Mouse (Mus musculus) left cerebral cortex, postnatal 14 days (tissue): ENCODE data around the gene Camkk2. TPM values are rescaled to one million over a fixed set of nuclear protein-coding genes. Genes with fewer than 3 reads are reported as not detected.

ENCODE experiments used
- DNase-seq, 2 experiments: peaks; one replicate each; pipeline ENCODE4 v3.0.0; 2021 to 2022; ENCODE audit warnings: low spot score in 2 of 2, mixed read lengths in 1 of 2
- intact Hi-C: fragments of 180-260 bp; cut with DNase I; formaldehyde crosslinking; loops from one replicate; pipeline ENCODE4 v1.15.1; 2025
- total RNA-seq, 2 experiments: library from RNA; stranded (reverse); gene quantifications; 2 replicates each; pipeline ENCODE4 v1.2.3; 2021

Camkk2 gene
- total RNA-seq, 2 experiments from 2014 or later = 214 to 248 TPM

GRCm38 (mm10) chr5:122707276-122708181, 71.7 kb downstream of the Camkk2 start, which contains the start of gene P2rx4:
Gene P2rx4, plus strand, starts transcription at chr5:122707544.
- intact Hi-C loops = no loop called here
- peak; percentile 86 to 94 for DNase-seq

GRCm38 (mm10) chr5:122706917-122707275, 72.3 kb downstream of the Camkk2 start:
- intact Hi-C loops = no loop called here
- no peak for DNase-seq

- intact Hi-C loops = no loop called here
Observed at GRCm38 (mm10) chr5:122705174-122705573, 74.0 kb downstream of the Camkk2 start.

GRCm38 (mm10) chr5:122704571-122704970, 74.6 kb downstream of the Camkk2 start:
- intact Hi-C loops = no loop called here
- DNase-seq = no peak

More at GRCm38 (mm10) chr5:122705174-122705573, 74.0 kb downstream of the Camkk2 start:
- no peak for DNase-seq

DNA sequence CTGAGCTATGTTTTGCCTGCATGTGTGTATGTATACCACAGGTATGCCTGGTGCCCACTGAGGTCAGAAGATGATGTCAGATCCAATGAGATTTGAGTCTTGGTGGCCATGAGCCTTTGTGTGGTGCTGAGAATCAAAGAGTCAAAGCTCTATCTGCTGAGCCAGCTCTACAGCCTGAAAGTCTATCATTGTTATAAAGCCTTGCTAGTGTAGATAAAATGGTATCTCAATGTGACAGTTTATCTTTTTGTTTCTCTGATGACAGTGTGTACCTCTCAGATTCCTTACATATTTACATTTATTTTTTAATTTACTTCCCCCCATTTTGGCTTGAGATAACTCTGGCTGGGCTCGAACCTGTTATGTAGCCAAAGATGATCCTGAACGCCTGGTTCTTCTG, 75.6 kb downstream of the Camkk2 start:
- intact Hi-C loops = no loop called here
- DNase-seq = no peak

DNA sequence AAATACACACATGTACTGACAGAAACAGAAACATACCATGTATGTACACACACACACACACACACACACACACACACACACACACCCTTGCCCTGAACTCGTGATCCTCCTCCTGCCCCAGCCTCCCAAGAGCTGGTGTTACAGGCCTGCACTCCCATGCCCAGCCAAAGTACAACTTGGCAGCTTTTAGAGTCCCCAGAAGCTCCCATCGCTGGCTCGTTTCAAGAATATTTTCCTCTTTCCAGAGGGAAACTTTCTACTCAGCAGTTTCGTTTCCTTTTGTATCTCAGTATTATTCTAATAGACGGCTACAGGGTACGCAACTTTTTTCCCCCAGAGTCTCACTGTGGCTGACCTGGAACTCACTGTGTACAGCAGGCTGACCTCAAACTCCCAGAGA, 77.1 kb downstream of the Camkk2 start:
- intact Hi-C loops = no loop called here

DNA sequence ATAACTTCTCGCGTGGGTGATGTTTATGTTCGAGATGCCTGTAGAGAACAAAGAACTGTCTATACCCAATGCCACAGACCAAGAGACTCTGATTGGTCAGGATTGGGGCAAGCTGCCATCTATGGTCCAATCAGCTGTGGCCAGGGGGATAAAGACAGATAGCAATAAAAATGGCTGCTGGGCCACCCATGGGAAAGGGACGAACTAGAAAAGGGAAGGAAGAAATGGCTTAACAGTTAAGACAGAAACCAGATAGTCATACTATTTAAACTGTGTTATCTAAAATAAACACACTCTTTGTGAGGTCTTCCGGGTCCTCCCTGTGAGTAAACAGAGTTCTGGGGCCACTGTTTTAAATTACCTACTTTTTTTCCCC, 78.4 kb downstream of the Camkk2 start:
- intact Hi-C loops = no loop called here
- DNase-seq = no peak

More for the DNA sequence above, 77.1 kb downstream of the Camkk2 start:
- DNase-seq = no peak

GRCm38 (mm10) chr5:122700109-122700836, 78.9 kb downstream of the Camkk2 start:
- no peak for DNase-seq
- intact Hi-C loops = no loop called here

DNA sequence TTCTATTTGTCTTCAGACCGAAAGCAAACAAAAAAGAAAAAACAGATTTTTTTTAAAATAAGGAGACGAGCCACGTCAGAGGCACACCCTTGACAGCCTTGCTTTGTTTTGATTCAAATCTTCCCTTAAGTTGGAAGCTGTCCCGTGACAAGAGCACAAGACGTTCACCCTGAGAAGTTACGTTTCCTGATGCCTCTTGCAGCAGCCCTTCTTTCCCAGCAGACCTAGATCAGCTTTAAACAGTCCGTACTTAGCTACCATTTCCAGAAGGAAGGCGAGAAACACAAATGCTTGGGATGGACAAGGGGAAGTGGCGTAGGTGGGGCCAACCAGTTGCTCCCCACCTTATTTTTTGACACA, 80.5 kb downstream of the Camkk2 start:
- intact Hi-C loops = no loop called here

DNA sequence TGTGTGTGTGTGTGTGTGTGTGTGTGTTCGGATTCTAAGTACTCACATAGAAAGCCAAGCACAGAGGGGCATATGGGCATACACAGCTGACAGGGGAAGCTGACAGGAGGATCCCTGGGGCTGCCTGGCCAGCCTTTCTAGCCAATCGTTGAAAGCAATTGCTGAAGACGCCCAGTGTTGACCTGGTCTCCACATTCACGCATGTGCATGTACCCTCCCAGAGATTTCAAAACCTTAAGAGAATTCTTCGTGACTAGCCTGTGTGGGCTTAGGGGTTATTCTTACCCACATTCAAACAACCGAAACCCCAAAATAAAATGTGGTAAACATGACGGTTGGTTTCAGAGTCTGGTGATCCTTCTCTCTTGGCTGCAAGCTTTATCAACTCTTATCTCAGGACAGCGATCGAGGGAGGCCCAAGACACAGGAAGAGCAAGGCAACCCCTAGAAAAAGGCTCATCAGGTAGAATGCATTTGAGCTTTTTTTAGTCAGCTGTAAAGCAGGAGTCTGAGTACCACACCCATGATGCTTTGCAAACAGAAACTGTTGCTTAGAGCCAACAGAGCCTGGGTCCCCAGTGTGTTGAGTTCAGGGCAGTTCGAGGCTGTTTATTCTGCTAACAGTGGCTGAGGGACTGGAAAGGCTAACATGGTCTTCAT, 81.0 kb downstream of the Camkk2 start:
- no peak for DNase-seq
- intact Hi-C loops = no loop called here

More for the DNA sequence above, 80.5 kb downstream of the Camkk2 start:
- DNase-seq = no peak

GRCm38 (mm10) chr5:122695516-122695915, 83.7 kb downstream of the Camkk2 start:
- no peak for DNase-seq
- intact Hi-C loops = no loop called here

DNA sequence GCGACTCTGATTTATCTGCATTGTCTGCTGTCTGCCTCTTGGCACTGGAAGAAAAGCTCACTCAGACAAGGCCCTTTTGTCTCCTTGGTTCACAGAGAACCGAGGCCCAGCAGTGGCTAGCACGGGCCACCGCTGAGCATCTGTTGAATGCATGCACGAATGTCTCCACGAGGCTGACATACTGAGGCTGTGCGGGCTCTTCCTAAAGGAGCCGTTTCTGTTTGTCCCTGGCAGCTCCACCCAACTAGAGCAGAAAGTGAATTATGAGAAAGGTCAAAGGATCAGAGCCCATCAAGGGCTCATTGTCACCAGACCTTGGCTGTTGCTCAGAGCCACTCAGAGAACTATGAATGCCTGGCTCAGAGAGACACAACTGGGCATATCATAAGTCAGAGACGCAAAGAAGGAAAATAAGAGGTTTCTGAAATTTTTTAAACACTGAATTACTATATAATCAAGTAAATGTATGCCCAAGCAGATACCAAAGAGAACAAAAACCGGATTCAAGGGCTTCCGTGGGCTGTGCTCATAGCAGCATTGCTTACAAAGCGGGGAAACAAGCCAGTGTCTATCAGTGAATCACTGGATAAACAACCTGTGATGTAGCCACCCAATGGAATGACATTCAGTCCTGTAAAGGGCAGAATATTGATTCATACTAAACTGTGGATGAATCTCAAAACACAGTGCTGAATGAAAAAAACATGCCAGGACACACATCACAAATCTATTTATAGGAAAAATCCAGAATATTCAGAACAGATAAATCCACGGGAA, 85.6 kb downstream of the Camkk2 start:
- DNase-seq = peak; percentile 24 to 27

DNA sequence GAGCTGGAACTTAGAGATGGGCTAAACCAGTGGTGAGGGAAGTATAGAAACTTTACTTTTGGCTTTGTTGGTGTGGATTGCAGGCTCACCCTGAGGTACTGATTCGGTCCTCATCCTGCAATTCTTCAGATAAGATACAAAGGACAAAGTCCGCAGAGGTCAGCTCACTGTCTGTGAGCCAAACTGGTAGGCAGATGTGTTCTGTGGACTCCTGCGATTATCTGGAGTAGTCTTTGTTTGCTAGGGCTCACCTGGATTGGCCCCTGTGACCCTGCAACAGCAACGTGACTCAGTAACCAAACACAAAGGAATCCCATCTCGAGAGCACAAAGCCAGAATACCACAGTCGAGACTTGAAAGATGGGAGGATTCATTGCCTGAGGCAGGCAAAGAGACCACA, 88.7 kb downstream of the Camkk2 start:
- no peak for DNase-seq
- intact Hi-C loops = no loop called here

More for the DNA sequence above, 85.6 kb downstream of the Camkk2 start:
- intact Hi-C loops = no loop called here

DNA sequence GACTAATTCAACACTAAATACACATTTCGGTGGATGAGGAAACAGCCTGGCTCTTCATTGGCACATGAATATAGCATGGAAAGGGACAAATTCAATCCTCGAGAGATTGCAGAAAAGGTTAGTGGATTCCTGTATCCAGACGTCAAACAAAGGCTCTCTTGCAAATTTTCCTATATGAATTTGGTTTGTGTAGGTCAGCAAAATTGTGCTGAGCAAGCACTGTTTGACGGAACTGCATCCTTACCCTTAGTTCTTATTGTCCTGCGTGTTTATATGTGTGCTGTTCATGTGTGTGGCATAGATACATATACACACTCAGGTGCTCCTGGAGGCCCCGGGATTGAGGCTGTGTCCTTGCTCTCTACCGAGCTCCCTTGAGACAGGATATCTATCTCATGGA, 90.1 kb downstream of the Camkk2 start:
- DNase-seq = no peak
- intact Hi-C loops = no loop called here

- intact Hi-C loops = no loop called here
- no peak for DNase-seq
Observed at GRCm38 (mm10) chr5:122687391-122687790, 91.8 kb downstream of the Camkk2 start.

DNA sequence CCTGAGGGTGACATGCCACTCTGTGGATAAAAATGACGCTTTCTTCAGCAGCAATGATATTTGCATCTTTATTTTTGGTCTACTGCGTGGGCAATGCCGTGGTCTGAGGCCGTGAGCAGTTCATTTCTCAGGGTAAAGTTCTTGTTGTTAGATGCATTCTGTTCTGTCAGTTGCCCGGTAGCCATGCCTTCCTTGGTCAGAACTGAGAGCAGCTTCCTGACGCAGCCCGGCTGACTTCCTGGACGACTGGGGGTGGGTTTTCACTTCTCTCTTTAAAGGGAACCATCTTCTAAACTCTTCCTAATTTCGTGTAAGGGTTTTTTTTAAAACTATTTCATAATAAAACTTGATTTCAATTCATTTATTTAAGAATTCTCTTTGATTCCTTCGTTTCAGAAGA, 95.3 kb downstream of the Camkk2 start:
- no peak for DNase-seq
- intact Hi-C loops = no loop called here

DNA sequence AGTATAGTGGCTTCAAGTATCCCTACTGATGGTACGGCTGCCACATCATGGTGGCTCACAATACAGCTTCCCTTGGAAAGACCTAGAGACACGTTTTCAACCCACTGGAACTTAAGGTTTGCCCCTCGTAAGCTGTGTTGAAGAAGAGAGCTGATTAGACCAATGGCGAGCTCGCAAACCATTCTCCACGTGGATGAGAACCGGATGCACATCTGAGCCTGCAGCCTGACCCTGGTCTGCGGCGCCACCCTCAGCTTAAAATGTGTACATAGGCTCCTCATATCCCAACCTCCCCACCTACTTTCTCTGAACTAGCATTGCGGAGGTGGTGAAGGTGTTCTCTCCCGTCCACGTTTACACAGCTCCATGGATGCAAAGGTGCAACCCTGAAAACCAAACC, 97.9 kb downstream of the Camkk2 start:
- intact Hi-C loops = no loop called here
- DNase-seq = no peak
